Mouse (Mus musculus) mature B cell (primary cell): ENCODE data around the gene Tgoln1.

Source experiments
- in situ Hi-C: fragments of 300-500 bp; cut with MboI; formaldehyde crosslinking; loops from 2 replicates; pipeline ENCODE4 v1.14.3; 2019

Tgoln1 gene

DNA sequence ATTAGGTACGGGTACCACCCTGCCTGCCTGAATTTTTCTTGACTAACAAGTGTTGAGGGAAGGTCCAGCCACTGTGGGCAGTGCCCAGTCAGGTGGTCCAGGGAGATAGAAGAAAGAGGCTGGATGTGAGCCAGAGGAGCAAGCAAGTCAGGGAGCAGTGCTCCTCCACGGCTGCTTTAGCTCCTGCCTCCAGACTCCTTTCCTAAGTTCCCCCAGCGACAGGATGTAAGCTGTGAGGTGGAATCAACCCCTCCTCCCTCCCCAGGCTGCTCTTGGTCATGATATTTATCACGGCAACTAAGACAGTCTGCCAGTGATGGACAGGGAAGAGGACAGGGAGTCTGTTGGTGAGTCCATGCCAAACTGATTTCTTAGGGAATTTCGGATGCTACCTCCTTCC is 22.9 kb downstream of the Tgoln1 start:
- in situ Hi-C loops = no loop called here

- in situ Hi-C loops = no loop called here
Observed at GRCm38 (mm10) chr6:72593011-72593803, 23.6 kb downstream of the Tgoln1 start.

- in situ Hi-C loops = no loop called here
Observed at GRCm38 (mm10) chr6:72590111-72590510, 26.7 kb downstream of the Tgoln1 start.

DNA sequence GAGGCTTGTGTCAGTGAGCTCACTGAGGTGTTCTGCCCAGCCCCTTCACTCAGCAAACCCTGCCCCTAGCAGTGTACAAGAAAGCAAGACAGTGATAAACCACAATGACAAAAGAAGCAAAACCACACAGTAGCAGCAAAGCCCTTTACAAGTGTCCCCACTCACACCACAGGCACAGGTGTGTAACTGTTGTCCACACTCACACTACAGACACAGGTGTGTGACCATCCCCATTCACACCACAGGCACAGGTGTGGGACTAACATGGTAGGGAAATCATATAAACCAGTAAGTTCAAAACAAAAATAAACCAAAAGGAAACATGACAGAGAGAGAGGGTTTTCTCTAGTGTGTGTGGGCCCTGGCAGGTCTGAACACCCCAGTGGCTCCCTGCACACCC is 28.5 kb downstream of the Tgoln1 start:
- in situ Hi-C loops = no loop called here

- in situ Hi-C loops = no loop called here
Observed at GRCm38 (mm10) chr6:72586701-72587100, 30.1 kb downstream of the Tgoln1 start.

GRCm38 (mm10) chr6:72584154-72584553 is 32.6 kb downstream of the Tgoln1 start:
- in situ Hi-C loops = no loop called here

- in situ Hi-C loops = no loop called here
Observed at GRCm38 (mm10) chr6:72583211-72583839, 33.5 kb downstream of the Tgoln1 start.

GRCm38 (mm10) chr6:72581625-72582382 is 35.0 kb downstream of the Tgoln1 start:
- in situ Hi-C loops = no loop called here

DNA sequence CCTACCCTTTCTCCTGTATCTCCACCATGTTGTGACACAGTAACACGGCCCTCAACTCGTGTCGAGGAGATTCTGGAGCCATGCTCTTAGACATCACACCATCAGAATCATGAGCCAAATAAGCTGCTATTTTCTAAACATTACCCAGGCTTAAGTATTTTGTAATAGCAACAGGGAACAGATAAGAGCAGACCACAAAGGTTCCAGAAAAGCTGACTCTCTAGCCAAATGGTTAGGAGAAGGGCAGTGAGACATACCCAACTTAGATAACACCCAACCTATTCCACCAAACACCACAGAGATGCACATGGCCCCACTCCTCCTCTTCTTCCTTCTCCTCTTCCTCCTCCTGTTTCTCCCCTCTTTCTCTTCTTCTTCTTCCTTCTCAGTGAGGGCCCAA is 40.8 kb downstream of the Tgoln1 start:
- in situ Hi-C loops = no loop called here

DNA sequence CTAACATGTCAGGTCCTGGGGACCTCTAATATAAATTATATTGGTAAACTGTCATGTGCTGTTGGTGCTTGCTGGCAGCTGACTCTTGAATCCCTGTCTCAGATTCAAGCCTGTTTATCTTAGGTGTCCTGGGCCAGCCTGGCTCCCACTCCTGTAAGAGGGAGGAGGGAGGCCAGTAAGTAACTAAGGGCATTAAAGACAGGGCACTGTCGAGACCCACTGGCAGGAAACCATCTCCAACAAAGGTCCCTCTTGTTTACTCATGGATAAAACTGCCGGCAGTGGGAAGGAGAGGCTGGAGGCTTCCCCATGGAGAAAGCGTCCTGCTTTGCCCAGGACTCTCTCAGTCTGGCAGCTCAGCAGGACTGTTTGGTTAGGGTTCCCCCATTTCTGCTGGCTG is 45.0 kb downstream of the Tgoln1 start:
- in situ Hi-C loops = no loop called here

GRCm38 (mm10) chr6:72570644-72571397 is 46.0 kb downstream of the Tgoln1 start:
- in situ Hi-C loops = no loop called here

GRCm38 (mm10) chr6:72568736-72569135 is 48.1 kb downstream of the Tgoln1 start:
- in situ Hi-C loops = loop anchor here (10.0 kb wide), 1 partner anchor 144 kb away; no protein-coding TSS in a partner anchor

- in situ Hi-C loops = loop anchor here (10.0 kb wide), 1 partner anchor 143 kb away; no protein-coding TSS in a partner anchor
Observed at GRCm38 (mm10) chr6:72567508-72567907, 49.3 kb downstream of the Tgoln1 start.

DNA sequence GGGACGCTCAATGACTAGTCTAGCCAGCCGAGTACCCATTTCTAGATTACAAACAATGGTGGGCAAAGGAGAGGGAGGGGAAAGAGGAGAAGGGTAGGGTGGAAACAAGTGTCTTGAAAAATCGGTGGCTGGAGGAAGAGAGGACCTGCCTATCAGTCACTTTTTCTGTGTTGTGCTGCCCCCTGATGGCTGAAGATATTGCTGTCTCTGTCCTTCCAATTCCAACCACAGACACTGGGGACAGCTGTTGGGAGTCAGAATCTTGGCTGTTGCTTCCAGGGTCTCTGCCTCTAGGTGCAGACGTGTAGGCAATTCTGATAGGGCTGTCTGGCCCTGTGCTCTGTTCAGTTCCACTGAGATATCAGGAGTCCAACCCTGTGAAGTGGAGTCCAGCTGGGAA is 50.8 kb downstream of the Tgoln1 start:
- in situ Hi-C loops = loop anchor here (10.0 kb wide), 1 partner anchor 141 kb away; no protein-coding TSS in a partner anchor

DNA sequence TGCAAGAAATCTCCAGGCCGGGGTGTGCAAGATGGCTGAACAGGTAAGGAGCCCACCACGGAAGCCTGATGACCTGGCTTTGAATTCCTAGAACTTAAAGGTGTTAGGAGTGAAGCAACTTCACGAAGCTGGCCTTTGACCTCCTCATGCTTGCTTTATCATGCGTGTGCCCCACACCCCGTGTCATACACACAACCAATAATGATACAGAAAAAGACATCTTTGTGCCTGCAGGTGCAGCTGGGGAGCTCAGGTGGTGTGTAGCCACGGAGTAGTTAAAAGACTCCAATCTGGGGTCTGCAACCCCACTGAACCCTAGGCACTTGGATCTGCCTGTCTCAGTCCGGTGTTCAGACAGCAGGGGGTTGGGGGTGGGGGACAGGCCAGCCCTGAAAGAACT is 51.3 kb downstream of the Tgoln1 start:
- in situ Hi-C loops = loop anchor here (10.0 kb wide), 1 partner anchor 141 kb away; no protein-coding TSS in a partner anchor

- in situ Hi-C loops = loop anchor here (10.0 kb wide), 1 partner anchor 138 kb away; no protein-coding TSS in a partner anchor
Observed at GRCm38 (mm10) chr6:72562894-72563293, 53.9 kb downstream of the Tgoln1 start.

- in situ Hi-C loops = loop anchor here (10.0 kb wide), 1 partner anchor 138 kb away; no protein-coding TSS in a partner anchor
Observed at GRCm38 (mm10) chr6:72562486-72562885, 54.3 kb downstream of the Tgoln1 start.

DNA sequence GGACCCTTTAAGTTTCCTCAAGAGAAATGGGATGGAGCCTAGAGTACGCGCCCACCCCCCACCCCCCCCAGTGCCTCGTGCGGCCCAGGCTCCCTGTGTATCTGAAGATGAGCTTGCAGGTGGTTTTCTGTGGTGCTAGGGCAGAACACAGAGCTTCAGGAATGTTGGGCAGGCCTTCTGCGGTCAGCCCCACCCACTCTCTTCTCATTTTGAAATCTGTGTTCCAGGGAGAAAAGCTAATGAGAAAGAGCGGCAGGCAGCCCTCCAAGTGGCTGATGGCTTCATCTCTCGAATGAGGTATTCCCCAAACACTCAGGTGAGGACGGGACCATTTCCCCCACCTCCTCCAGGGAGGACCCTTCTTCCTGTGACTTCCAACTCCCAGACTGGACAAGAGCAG is 56.0 kb downstream of the Tgoln1 start:
- in situ Hi-C loops = loop anchor here (10.0 kb wide), 1 partner anchor 136 kb away; no protein-coding TSS in a partner anchor
